8 mouse cellular contexts compared by ENCODE assay signal in the genomic region with DNA sequence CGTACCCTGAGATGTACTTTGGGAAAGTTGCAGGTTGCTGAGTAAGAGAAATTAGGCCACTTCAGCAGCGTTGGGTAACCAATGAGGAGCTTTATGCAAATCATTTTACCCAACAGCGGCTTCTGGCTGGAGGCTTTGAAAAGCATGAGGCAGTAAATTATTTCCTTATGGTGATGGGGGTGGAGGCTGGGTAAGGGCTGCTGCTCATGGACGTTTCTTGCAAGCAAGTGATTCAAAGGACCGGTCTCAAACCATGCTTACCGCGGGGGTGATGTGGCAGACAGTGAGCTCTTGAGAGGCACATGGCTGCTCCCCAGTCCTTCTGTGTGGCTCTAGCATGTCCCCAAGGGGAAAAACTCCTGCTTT. TPM values are rescaled to one million over a fixed set of nuclear protein-coding genes. Genes with fewer than 3 reads are reported as not detected.
DNase-seq lines count a peak whose midpoint lies in the region; ATAC-seq lines count a peak whose summit lies in the region.

No protein-coding gene starts in this region.

- H3K36me3 ChIP-seq in limb, embryonic 15.5 days = no peaks in the 10 kb centered on the region
- no peaks in the 10 kb centered on the region for H3K36me3 ChIP-seq in midbrain, embryonic 16.5 days (ENCODE audit: control insufficient read depth, insufficient read depth, low read length)

- H3K27ac ChIP-seq in limb, embryonic 15.5 days = peak overlapping the region; percentile 73; the same call in 1 of the 2 replicates
- no peak overlapping the region for H3K27ac ChIP-seq in midbrain, embryonic 16.5 days (ENCODE audit: low read length)

- peak; percentile 2 for DNase-seq in cerebellum, adult 9-11 months
- DNase-seq in cerebellum, adult 9-10 months = no peak
- peak; percentile 86 for DNase-seq in brain, adult 2 months (ENCODE audit: low read depth, low spot score)
- peak; percentile 35 to 38 for DNase-seq in frontal cortex, postnatal 14 days (ENCODE audit: low spot score in 2 of 2)
- peak; percentile 66 to 71 for DNase-seq in spleen, postnatal 4 days (ENCODE audit: low spot score in 2 of 2)

- no peak overlapping the region for H3K9ac ChIP-seq in limb, embryonic 15.5 days
- no peak overlapping the region for H3K9ac ChIP-seq in midbrain, embryonic 16.5 days (ENCODE audit: low read depth, low read length)

- ATAC-seq in inflammation-experienced regulatory T-cells, adult 6 months = peak; percentile 97
- peak; percentile 71 for ATAC-seq in limb, embryonic 15.5 days (ENCODE audit: insufficient number of reproducible peaks, low FRiP score, low TSS enrichment, low read depth)
- peak; percentile 58 for ATAC-seq in midbrain, embryonic 16.5 days

- peak overlapping the region; percentile 27; the same call in 1 of the 2 replicates for H3K4me2 ChIP-seq in limb, embryonic 15.5 days
- peak overlapping the region; percentile 10; the same call in 1 of the 2 replicates for H3K4me2 ChIP-seq in midbrain, embryonic 16.5 days (ENCODE audit: low read length)

- H3K9me3 ChIP-seq in limb, embryonic 15.5 days = no peaks in the 10 kb centered on the region
- no peaks in the 10 kb centered on the region for H3K9me3 ChIP-seq in midbrain, embryonic 16.5 days (replicated peaks; ENCODE audit: control insufficient read depth, low read length, poor library complexity, severe bottlenecking)

- peaks cover 7% of the 10 kb centered on the region; the same call in 1 of the 2 replicates for H3K27me3 ChIP-seq in limb, embryonic 15.5 days
- no peaks in the 10 kb centered on the region for H3K27me3 ChIP-seq in midbrain, embryonic 16.5 days (ENCODE audit: control insufficient read depth, insufficient read depth, low read depth, low read length)

- peaks cover 44% of the 10 kb centered on the region for H3K4me1 ChIP-seq in limb, embryonic 15.5 days
- H3K4me1 ChIP-seq in midbrain, embryonic 16.5 days (ENCODE audit: control insufficient read depth, insufficient read depth, low read length) = peaks cover 12% of the 10 kb centered on the region; the same call in 1 of the 2 replicates

- 1% methylated on average over 7 of the region's 7 CpGs for WGBS in limb, embryonic 15.5 days
- WGBS in midbrain, embryonic 16.5 days = 2% methylated on average over 7 of the region's 7 CpGs

- no peak overlapping the region; the same call in 1 of the 2 replicates for H3K4me3 ChIP-seq in limb, embryonic 15.5 days
- no peak overlapping the region for H3K4me3 ChIP-seq in midbrain, embryonic 16.5 days (ENCODE audit: low read depth, low read length)

RNA-seq across cellular contexts. Expression of gene Serinc5, which starts 26.0 kb away (rescaled TPM):
- polyA plus RNA-seq in inflammation-experienced regulatory T-cells, adult 6 months (2017; shearing (Covaris generic)) = 10 to 100 TPM in 1 of 3 experiments, 1 to 10 TPM in 2; 8.9 to 10.1 (median 9.7) TPM
- 19.3 and 19.7 TPM in 2 replicates for polyA plus RNA-seq in limb, embryonic 15.5 days (2015; fragmentation: Nextera tagmentation; extraction: Ambion mirVana)
- 18.4 and 19.3 TPM in 2 replicates for polyA plus RNA-seq in midbrain, embryonic 16.5 days (2015; fragmentation: Nextera tagmentation; extraction: Ambion mirVana)
